Mouse (Mus musculus) G1E (cell line): ENCODE data around the gene Gse1.

ENCODE experiments used
- CTCF ChIP-seq: IDR thresholded peaks from 2 replicates; pipeline ENCODE4 v1.5.1; 2012; ENCODE audit warnings: low read depth, low read length, inconsistent platforms, mixed read lengths
- GATA1 ChIP-seq: IDR thresholded peaks from 2 replicates; pipeline ENCODE4 v1.6.1; 2012; ENCODE audit warnings: borderline replicate concordance, low read length, inconsistent platforms, mixed read lengths
- TAL1 ChIP-seq: conservative IDR thresholded peaks from 2 replicates; pipeline ENCODE4 v1.6.1; 2012; ENCODE audit warnings: low read depth, low read length, inconsistent platforms, mixed read lengths

GRCm38 (mm10) chr8:120466266-120466665 lies 238.0 kb downstream of the Gse1 start:
- no peak for TF ChIP-seq CTCF
- no peak for TF ChIP-seq GATA1
- no peak for TF ChIP-seq TAL1
